Mouse (Mus musculus) liver, postnatal 0 days (tissue): ENCODE measurements around the gene Cenpa. TPM values are rescaled to one million over a fixed set of nuclear protein-coding genes. Genes with fewer than 3 reads are reported as not detected.
"Not testable (repeated sequence)": the region's sequence is repeated elsewhere in the genome, so short reads cannot be mapped to it uniquely, and the experiment has no call there.

Experiments used
- ATAC-seq: fragments of 200-750 bp; cut with Nextera tagmentation; 2 replicates; pipeline ENCODE4 v1.8.0; 2017; ENCODE audit warnings: mild to moderate bottlenecking, moderate library complexity
- DNase-seq: peaks from one replicate; pipeline ENCODE4 v3.0.0-alpha.2; 2016
- H3K27ac ChIP-seq: fragments of 300-500 bp; sonication (generic); 2 replicates; pipeline ENCODE4 v1.5.1; 2014; ENCODE audit warnings: antibody characterized with exemption, moderate library complexity, mild to moderate bottlenecking, low read depth
- H3K27me3 ChIP-seq: fragments of 300-500 bp; sonication (generic); 2 replicates; pipeline ENCODE4 v1.6.1; 2014; ENCODE audit warnings: low read length, control low read depth, mixed read lengths; ENCODE audit not compliant: insufficient read depth
- H3K36me3 ChIP-seq: fragments of 300-500 bp; sonication (generic); replicated peaks from 2 replicates; pipeline ENCODE4 v1.6.1; 2014; ENCODE audit warnings: mild to moderate bottlenecking, control low read depth, low read length, moderate library complexity, mixed read lengths; ENCODE audit not compliant: insufficient read depth
- H3K4me1 ChIP-seq: fragments of 300-500 bp; sonication (generic); 2 replicates; pipeline ENCODE4 v1.6.1; 2014; ENCODE audit warnings: antibody characterized with exemption, mild to moderate bottlenecking, control low read depth; ENCODE audit not compliant: insufficient read depth
- H3K4me2 ChIP-seq: fragments of 300-500 bp; sonication (generic); 2 replicates; pipeline ENCODE4 v1.6.1; 2014; ENCODE audit warnings: low read depth, mild to moderate bottlenecking, low read length, moderate library complexity, mixed read lengths
- H3K4me3 ChIP-seq: fragments of 300-500 bp; sonication (generic); 2 replicates; pipeline ENCODE4 v1.5.1; 2014; ENCODE audit warnings: low read depth, low read length
- H3K9ac ChIP-seq: fragments of 300-500 bp; sonication (generic); replicated peaks from 2 replicates; pipeline ENCODE4 v1.6.1; 2014; ENCODE audit warnings: mild to moderate bottlenecking, moderate library complexity
- H3K9me3 ChIP-seq: fragments of 300-500 bp; sonication (generic); 2 replicates; pipeline ENCODE4 v1.6.1; 2016; ENCODE audit warnings: mild to moderate bottlenecking, control low read depth, low read length, mixed read lengths
- CTCF ChIP-seq: sonication (generic); IDR thresholded peaks from 2 replicates; pipeline ENCODE4 v1.5.1; 2016; ENCODE audit warnings: antibody characterized with exemption, low read depth
- EP300 ChIP-seq: IDR thresholded peaks from 2 replicates; pipeline ENCODE4 v1.6.1; 2016; ENCODE audit warnings: antibody characterized with exemption, low read depth, mild to moderate bottlenecking
- WGBS: fragments of 180-500 bp; shearing (Covaris S2); extraction: QIAGEN DNeasy Blood & Tissue Kit; methylation state at CpG from one replicate; pipeline ENCODE4 v1.1.7; 2014; ENCODE audit not compliant: insufficient replicate concordance; 5-methylcytosine and 5-hydroxymethylcytosine counted together
- polyA plus RNA-seq: library from polyadenylated mRNA; unstranded; fragments of >200 nt; fragmentation: Nextera tagmentation; extraction: Ambion mirVana; gene quantifications from 2 replicates; pipeline ENCODE4 v1.2.1, GENCODE M21; 2015

Cenpa gene
- polyA plus RNA-seq, 1 experiment from 2014 or later, result 145 TPM

DNA sequence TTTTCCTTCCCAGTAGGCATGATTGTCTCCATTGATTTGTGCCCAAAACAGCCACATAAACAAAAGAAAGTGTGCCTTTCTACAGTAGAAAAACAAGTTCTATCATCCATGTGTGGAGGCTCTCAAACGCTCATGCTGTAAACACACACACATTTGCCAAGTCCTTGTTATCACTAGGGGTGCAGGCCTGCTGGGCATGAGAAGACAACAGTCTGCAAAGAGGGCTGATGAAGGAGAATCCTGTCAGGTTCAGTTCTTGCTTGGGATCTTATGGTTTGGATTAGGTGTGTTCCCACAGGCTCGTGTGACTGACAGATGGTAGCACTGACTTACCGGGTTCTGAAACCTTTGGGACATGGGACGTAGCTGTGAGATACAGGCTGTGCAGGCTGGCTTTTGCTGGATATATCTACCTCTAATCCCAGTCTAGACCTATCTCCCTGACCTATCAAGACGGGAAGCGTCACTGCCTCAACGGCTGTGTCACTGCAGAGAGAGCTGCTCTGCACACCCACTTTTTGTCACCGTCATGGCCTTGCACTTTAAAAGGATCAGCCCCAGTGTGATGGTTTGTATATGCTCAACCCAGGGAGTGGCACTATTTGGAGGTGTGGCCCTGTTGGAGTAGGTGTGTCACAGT is 33.9 kb downstream of the Cenpa start:
- Histone ChIP-seq H3K27me3 (no peaks in the 10 kb centered on the region), H3K9ac (no peak overlapping the region), H3K9me3 (no peaks in the 10 kb centered on the region), H3K4me1 (peaks cover 5% of the 10 kb centered on the region; the same call in 1 of the 2 replicates), H3K27ac (no peak overlapping the region), H3K36me3 (no peaks in the 10 kb centered on the region), H3K4me2 (no peak overlapping the region), H3K4me3 (no peak overlapping the region)
- 65% methylated on average over 8 of the region's 8 CpGs for WGBS
- TF ChIP-seq CTCF (no peak), EP300 (no peak)
- ATAC-seq (no peak), DNase-seq (no peak)

DNA sequence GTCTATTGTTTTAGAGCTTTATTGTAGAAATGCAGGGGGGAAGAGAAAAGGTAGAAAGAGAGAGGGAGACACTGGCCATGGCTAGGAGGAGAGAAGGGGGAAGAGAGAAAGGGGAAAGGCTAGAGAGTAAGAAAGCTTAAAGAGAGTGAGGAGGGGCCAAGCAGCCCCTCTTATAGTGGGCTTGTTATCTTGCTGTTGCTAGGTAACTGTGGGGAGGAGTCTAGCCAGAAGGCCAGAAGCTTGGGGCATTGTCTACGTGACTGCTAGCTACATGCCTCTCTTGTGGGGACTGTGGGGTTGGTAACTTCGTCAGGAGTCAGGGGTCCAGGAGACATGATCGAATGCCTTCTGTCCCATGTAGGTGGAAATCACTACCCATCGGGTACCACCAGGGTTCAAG is 34.8 kb downstream of the Cenpa start:
- not testable (repeated sequence) for H3K4me3 ChIP-seq, H3K4me1 ChIP-seq, H3K36me3 ChIP-seq, H3K9ac ChIP-seq, H3K9me3 ChIP-seq, DNase-seq, H3K4me2 ChIP-seq, H3K27ac ChIP-seq, ATAC-seq, H3K27me3 ChIP-seq
- WGBS, result 52% methylated on average over 4 of the region's 4 CpGs

DNA sequence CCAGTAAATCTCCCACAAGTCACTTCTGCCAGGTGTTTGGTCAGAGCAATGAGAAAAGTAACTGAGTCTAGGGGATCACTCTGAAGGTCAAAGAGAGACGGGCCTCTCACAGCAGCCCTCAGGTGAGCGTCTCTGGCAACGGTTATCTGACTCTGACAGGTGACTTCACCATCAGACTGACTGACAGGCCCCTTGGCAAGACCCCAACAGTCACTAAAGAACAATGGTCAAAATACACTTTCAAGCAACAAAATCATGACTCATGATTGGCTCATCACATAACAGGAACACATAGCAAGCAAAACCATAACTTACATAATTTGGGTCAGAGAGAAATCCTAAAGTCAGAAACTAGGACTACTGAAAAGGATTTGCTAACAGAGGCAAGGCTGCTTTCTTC is 35.3 kb downstream of the Cenpa start:
- Histone ChIP-seq H3K4me3 (no peak overlapping the region), H3K9me3 (no peaks in the 10 kb centered on the region), H3K27ac (no peak overlapping the region), H3K4me1 (peaks cover 5% of the 10 kb centered on the region; the same call in 1 of the 2 replicates), H3K9ac (no peak overlapping the region), H3K36me3 (no peaks in the 10 kb centered on the region), H3K4me2 (no peak overlapping the region), H3K27me3 (no peaks in the 10 kb centered on the region)
- ATAC-seq (no peak), DNase-seq (no peak)
- WGBS, result 58% methylated on average over 3 of the region's 3 CpGs
- TF ChIP-seq CTCF (no peak), EP300 (no peak)

DNA sequence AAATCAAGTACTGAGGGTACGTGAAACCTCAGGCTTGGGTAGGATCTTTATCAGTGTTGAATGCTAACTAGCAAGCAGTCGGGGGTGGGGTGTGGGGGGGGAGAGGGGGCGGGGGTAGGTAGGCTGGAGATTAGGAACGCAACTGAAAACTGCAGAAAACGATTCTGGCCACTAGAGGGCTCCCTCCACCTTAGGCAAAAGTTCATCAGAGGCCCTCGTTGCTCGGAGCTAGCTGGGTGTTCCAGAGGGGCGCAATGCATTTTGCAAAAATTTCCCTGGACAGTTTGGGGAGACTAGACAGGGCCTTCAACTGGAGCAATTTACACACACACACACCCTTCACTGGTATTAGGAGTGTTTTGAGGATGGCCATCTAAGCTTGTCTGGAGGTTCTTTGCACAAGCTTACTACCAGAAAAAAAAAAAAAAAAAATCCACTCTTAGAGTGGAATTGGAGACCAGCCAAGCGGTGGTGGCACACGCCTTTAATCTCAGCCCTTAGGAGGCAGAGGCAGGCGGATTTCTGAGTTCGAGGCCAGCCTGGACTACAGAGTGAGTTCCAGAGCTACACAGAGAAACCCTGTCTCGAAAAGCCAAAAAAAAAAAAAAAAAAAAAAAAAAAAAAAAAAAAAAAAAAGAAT is 43.3 kb downstream of the Cenpa start:
- H3K4me2 ChIP-seq, result no peak overlapping the region
- H3K9ac ChIP-seq, result no peak overlapping the region
- no peak overlapping the region for H3K27ac ChIP-seq
- peaks cover 52% of the 10 kb centered on the region for H3K27me3 ChIP-seq
- TF ChIP-seq EP300 (no peak), CTCF (peak; percentile 83)
- H3K4me1 ChIP-seq, result peaks cover 20% of the 10 kb centered on the region
- ATAC-seq (0 out of 2 replicates have a peak, but pooled peaks have one; percentile 15), DNase-seq (peak; percentile 80)
- H3K36me3 ChIP-seq, result no peaks in the 10 kb centered on the region
- WGBS, result 4% methylated on average over 13 of the region's 13 CpGs
- H3K4me3 ChIP-seq, result no peak overlapping the region
- H3K9me3 ChIP-seq, result no peaks in the 10 kb centered on the region

DNA sequence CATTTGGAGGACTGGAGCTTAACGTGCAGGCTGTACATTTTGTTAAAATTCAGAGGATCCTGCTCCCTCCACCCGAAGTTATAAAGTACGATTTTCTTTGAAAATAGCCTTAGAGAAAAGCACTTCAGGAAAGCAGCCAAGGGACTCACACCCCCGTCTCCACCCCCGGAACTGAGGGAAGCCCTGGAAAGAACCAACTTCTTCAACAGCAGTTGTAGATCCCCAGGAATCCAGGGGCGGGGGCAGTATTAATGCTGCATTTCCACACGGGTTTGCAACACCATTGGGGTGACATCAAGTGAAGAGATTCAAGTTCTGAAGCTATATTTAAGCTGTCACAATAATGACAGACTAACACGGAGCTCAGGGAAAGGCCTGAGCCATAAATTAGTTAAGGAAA is 43.9 kb downstream of the Cenpa start:
- H3K9ac ChIP-seq, result no peak overlapping the region
- H3K27me3 ChIP-seq, result peaks cover 57% of the 10 kb centered on the region
- ATAC-seq (no peak), DNase-seq (no peak)
- no peak overlapping the region for H3K4me3 ChIP-seq
- H3K4me1 ChIP-seq, result peaks cover 20% of the 10 kb centered on the region
- no peak overlapping the region for H3K27ac ChIP-seq
- TF ChIP-seq CTCF (no peak), EP300 (no peak)
- no peaks in the 10 kb centered on the region for H3K36me3 ChIP-seq
- 26% methylated on average over 8 of the region's 8 CpGs for WGBS
- no peak overlapping the region for H3K4me2 ChIP-seq
- H3K9me3 ChIP-seq, result no peaks in the 10 kb centered on the region

DNA sequence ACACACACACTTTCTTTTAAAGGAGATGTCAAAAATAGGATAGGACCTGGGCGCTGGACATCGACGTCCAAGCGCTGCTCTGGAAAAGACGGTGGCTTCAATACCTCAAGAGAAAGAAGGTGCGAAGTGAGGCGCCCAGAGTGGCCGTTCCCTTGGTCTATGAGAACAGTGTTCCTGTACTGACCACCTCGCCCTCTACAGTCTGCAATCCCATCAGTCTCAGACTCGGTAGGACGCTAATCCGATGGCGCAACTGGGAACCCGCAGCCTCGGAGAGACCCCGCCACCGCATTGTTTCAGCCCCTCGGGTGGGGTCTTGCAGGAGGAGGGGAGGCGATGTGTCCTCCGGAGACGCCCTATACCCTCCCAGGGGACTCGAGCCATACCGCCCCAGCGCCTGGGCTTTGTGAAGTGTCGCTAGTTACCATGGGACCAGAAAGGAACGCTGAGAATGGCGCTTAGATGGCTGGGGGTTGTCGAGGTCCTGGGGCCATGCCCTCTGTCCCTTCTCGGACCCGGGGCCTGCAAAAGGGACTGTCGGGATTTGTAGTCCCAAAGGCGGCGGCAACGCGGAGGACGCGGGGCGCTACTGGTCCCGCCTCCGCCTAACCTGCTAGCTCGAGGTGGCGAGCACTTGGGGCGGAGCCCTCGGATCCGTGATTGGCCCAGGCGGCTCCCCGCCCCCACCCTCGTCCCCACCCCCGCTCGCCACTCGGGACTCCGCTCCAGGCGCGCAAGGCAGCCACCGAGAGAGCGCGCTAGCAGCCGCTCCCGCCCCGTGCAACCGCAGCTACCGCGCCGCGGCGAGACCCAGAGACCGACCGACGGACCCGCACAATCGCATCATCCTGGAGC is 44.8 kb downstream of the Cenpa start, which contains the start of gene Dpysl5:
Gene Dpysl5, plus strand, starts transcription at position 418 of the 855 bp plus-strand sequence.
- H3K27ac ChIP-seq, result no peak within 1 kb of the TSS
- WGBS, result under 1% methylated on average over 59 of the region's 71 CpGs
- peak within 1 kb of the TSS; percentile 48 for H3K4me3 ChIP-seq
- H3K9ac ChIP-seq, result 0 out of 2 replicates have a peak within 1 kb of the TSS, but pooled peaks have one; percentile 21
- 0 out of 2 replicates have a peak, but pooled peaks have one; percentile 3 for TF ChIP-seq CTCF
- TF ChIP-seq EP300, result no peak
- ATAC-seq (peak; percentile 89), DNase-seq (peak; percentile 80)
- peaks cover 64% of the 10 kb centered on the region for H3K27me3 ChIP-seq
- H3K36me3 ChIP-seq, result no peaks in the 10 kb centered on the region
- H3K4me2 ChIP-seq, result peak within 1 kb of the TSS; percentile 82
- no peaks in the 10 kb centered on the region for H3K9me3 ChIP-seq
- H3K4me1 ChIP-seq, result peaks cover 20% of the 10 kb centered on the region
